Mouse (Mus musculus) limb, embryonic 10.5 days (tissue): Measurements from ENCODE around the gene Pemt. TPM values are rescaled to one million over a fixed set of nuclear protein-coding genes. Genes with fewer than 3 reads are reported as not detected.

ENCODE experiments used
- DNase-seq: peaks from one replicate; pipeline ENCODE4 v3.0.0-alpha.2; 2017; ENCODE audit warnings: low spot score
- H3K27ac ChIP-seq: fragments of 300-500 bp; sonication (generic); 2 replicates; pipeline ENCODE4 v1.5.1; 2016; ENCODE audit warnings: mild to moderate bottlenecking
- H3K27me3 ChIP-seq: fragments of 300-500 bp; sonication (generic); 2 replicates; pipeline ENCODE4 v1.6.1; 2016; ENCODE audit warnings: low read depth, mild to moderate bottlenecking; ENCODE audit not compliant: poor library complexity, severe bottlenecking
- H3K36me3 ChIP-seq: fragments of 300-500 bp; sonication (generic); 2 replicates; pipeline ENCODE4 v1.6.1; 2016; ENCODE audit warnings: mild to moderate bottlenecking, moderate library complexity
- H3K4me1 ChIP-seq: fragments of 300-500 bp; sonication (generic); 2 replicates; pipeline ENCODE4 v1.6.1; 2016
- H3K4me3 ChIP-seq: fragments of 300-500 bp; sonication (generic); 2 replicates; pipeline ENCODE4 v1.5.1; 2016; ENCODE audit warnings: mild to moderate bottlenecking, moderate library complexity
- H3K9me3 ChIP-seq: fragments of 300-500 bp; sonication (generic); replicated peaks from 2 replicates; pipeline ENCODE4 v1.6.1; 2016; ENCODE audit warnings: mild to moderate bottlenecking
- WGBS: fragments of 180-500 bp; shearing (Covaris S2); methylation state at CpG from one replicate; pipeline ENCODE4 v1.1.7; 2016; 5-methylcytosine and 5-hydroxymethylcytosine counted together
- polyA plus RNA-seq: library from polyadenylated mRNA; unstranded; fragments of >200 nt; fragmentation: Nextera tagmentation; extraction: Ambion mirVana; gene quantifications from 2 replicates; pipeline ENCODE4 v1.2.1, GENCODE M21; 2016

Gene Pemt
- polyA plus RNA-seq, 1 experiment from 2014 or later, result 5.3 TPM

DNA sequence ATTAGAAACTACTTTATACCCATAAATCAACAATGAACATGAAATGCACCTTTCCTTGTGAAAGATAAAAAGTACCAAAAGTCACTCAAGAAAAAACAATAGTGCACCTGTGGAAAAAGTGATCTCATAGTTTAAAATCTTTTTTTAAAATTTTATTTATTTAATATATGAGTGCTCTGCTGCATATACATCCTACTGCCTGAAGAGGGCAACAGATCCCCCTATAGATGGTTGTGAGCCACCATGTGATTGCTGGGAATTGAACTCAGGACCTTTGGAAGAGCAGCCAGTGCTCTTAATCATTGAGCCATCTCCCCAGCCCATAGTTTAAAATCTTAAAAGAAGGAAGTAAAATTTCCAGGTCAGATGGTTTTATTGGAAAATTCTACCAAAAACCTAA lies 4.0 kb downstream of the Pemt start:
- H3K27ac ChIP-seq, result no peak overlapping the region
- no peak overlapping the region for H3K4me3 ChIP-seq
- DNase-seq, result no peak
- no peaks in the 10 kb centered on the region for H3K9me3 ChIP-seq
- H3K4me1 ChIP-seq, result peaks cover 6% of the 10 kb centered on the region
- H3K27me3 ChIP-seq, result no peaks in the 10 kb centered on the region
- H3K36me3 ChIP-seq, result no peaks in the 10 kb centered on the region

DNA sequence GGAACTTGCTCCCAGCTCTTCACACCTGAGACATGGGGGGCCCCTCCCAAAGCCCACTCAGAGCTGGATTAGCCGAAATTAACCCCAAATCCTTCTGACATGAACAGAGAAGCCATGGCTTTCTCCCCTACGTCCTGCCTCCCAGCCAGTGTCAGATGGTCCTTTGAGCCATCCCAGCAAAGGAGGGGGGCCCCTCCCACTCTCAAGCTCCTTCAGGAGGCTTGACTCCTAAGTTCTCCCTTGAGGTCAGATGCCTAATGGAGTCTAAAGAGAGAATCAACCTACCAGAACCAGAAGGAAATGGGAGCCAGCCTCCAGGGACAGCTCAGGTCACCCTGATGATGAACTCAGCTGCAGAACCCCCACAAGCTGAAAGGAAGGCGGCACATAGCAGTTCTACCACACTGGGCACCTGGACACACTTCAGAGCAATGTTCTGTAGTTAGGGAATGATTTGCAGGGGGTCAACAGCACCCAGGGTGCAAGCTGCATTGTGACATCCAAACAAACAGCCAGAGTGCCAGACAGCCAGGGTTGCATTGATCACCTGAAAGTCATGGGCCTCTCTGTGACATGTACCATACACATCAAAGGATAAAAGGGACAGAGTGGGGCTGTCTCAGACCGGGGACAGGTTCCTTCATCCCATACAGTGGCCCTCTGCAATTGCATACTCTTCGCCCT lies 9.6 kb downstream of the Pemt start:
- Histone ChIP-seq H3K27me3 (no peaks in the 10 kb centered on the region), H3K36me3 (no peaks in the 10 kb centered on the region), H3K9me3 (no peaks in the 10 kb centered on the region), H3K4me1 (0 out of 2 replicates have a peak, but pooled peaks cover 8% of the 10 kb centered on the region), H3K4me3 (no peak overlapping the region), H3K27ac (no peak overlapping the region; the same call in 1 of the 2 replicates)
- WGBS, result 66% methylated on average over 5 of the region's 5 CpGs
- DNase-seq, result no peak

DNA sequence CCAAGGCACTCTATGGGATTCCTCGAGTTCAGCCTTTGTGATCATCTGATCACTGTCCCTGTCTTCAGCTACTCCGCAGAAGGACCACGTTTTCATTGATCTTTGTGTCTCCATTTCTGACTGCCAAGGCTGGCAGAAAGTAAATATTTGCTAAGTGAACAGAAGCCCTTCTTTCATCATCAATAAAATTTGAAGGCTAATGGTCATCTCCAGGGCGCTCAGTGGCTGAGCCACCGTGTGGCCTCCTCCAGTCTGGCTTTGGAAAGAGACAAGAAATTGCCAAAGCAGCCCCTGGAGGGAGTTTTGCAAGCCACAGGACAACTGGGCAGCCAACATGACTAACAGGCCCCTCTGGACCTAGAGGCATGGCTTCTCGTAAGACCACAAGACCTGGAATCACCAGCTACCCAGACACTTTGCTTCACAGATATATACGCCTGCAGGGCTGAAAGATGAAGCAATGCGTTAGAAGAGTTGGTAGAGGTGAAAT lies 11.3 kb downstream of the Pemt start:
- H3K4me3 ChIP-seq, result no peak overlapping the region
- peaks cover 14% of the 10 kb centered on the region for H3K4me1 ChIP-seq
- DNase-seq, result no peak
- no peaks in the 10 kb centered on the region for H3K36me3 ChIP-seq
- H3K9me3 ChIP-seq, result no peaks in the 10 kb centered on the region
- no peaks in the 10 kb centered on the region for H3K27me3 ChIP-seq
- WGBS, result 85% methylated on average over 8 of the region's 8 CpGs
- H3K27ac ChIP-seq, result no peak overlapping the region

DNA sequence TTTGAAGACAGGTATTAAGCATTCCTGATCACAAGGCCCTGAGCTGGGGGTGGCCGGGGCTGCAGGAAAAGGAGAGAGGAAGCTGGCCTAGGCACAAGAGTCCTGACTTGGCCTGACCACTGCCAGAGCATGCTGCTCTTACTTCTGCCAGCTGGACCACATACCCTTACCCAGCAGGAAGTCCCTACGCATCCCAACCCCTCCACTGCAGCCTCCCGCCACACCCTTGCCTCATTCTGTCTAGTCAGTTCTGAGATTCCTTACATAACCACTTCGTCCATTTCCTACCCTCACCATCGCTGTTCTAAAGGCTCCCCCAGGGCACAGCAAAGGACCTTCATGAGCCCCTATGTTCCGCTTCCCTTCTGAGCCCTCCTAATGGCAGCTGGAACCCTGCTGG lies 12.0 kb downstream of the Pemt start:
- peaks cover 15% of the 10 kb centered on the region for H3K4me1 ChIP-seq
- 68% methylated on average over 6 of the region's 6 CpGs for WGBS
- H3K4me3 ChIP-seq, result no peak overlapping the region
- no peaks in the 10 kb centered on the region for H3K36me3 ChIP-seq
- H3K27ac ChIP-seq, result no peak overlapping the region
- H3K27me3 ChIP-seq, result no peaks in the 10 kb centered on the region
- no peak for DNase-seq
- no peaks in the 10 kb centered on the region for H3K9me3 ChIP-seq

DNA sequence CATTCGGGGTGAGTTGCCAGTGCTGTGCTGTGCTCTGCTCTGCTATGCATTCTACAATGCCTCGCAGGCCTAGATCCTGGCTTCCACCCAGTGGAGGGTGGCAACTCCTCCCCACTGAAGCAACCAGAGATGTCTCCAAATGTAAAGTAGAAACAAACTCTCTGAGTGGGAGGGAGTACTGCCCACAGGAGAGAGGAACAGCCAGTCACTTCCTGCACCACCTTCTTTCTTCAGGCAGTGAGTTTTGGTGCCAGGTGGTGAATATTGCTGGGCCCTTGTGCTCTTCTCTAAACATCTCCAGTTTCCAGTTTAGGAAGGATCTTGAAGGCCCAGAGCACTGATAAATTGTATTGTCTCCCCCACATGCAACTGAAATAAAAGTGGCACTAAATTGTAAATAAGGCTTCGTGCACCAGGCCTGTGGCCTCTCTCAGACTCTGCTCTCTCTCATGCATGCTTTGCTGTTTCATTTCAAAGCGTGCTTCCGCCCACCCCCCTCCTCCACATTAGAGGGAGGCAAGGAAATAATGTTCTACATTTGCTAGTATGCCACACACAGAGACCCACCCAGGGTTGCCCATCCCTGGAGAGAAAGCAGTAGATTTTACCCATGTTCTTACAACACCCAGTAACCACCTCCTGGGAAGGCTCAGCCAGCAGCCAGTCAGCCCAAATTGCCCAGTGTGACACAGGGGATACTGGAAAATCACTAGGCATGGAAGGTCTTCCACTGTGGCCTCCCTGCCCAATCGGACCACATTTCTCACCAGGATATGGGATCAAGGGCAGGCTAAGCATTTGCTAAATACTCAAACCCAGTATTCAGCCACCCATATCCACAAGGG lies 13.5 kb downstream of the Pemt start:
- H3K36me3 ChIP-seq, result no peaks in the 10 kb centered on the region
- H3K27me3 ChIP-seq, result no peaks in the 10 kb centered on the region
- H3K4me1 ChIP-seq, result peaks cover 15% of the 10 kb centered on the region
- no peak overlapping the region for H3K27ac ChIP-seq
- DNase-seq, result no peak
- no peak overlapping the region for H3K4me3 ChIP-seq
- no peaks in the 10 kb centered on the region for H3K9me3 ChIP-seq
- 74% methylated on average over 6 of the region's 6 CpGs for WGBS

DNA sequence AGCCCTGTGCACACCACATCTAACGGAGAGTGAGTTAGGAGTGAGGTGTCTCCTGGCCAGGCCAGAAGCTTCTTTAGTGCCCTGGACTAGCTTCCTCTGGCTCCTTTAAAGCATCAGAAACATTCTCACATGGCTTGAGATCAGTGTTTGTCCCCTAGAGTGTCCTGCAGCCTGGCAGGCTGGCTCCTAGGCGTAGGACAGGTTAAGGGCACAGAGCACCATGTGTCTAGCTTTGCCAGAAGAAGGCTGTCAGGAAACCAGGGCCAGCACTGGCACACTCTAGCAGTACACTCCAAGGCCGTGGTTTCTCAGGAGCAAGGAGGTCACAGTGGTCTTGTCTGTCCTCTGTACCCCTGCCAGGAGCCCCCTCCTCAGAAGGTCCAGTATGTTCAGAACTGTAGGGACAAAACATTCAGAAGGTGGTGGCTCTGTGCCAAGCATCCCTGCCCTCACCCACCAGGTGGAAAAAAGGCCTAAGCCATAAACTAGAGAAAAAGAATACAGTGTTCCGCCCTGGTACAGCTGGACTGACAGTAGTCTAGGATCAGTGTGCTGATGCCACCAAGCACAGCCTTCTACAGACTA lies 15.4 kb downstream of the Pemt start:
- Histone ChIP-seq H3K36me3 (no peaks in the 10 kb centered on the region), H3K27me3 (0 out of 2 replicates have a peak, but pooled peaks cover 4% of the 10 kb centered on the region), H3K9me3 (no peaks in the 10 kb centered on the region), H3K4me1 (peaks cover 7% of the 10 kb centered on the region), H3K27ac (0 out of 2 replicates have a peak overlapping the region, but pooled peaks have one; percentile 4), H3K4me3 (no peak overlapping the region)
- 83% methylated on average over 4 of the region's 4 CpGs for WGBS
- no peak for DNase-seq

DNA sequence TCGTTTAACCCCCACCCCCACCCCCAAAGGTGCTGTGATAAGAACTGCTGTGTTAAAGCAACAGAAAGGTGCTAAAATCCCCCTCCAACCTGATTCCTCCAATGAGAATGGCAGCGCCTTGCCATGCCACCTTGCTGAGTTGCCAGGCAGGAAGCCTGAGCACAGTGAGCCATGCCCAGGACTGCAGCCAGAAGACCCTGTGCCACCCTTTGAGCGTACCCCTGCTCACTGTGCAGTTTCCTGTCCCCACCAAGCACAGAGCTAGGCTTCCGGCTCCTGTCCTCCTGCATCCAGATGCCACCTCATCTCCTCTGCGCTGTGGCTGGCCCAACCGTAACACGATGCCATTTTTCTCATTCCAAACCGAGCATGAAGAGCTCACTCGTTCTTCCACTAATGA lies 16.3 kb downstream of the Pemt start:
- H3K27me3 ChIP-seq, result 0 out of 2 replicates have a peak, but pooled peaks cover 4% of the 10 kb centered on the region
- peaks cover 7% of the 10 kb centered on the region for H3K4me1 ChIP-seq
- no peaks in the 10 kb centered on the region for H3K36me3 ChIP-seq
- 59% methylated on average over 9 of the region's 9 CpGs for WGBS
- peak overlapping the region; percentile 9; the same call in 1 of the 2 replicates for H3K27ac ChIP-seq
- DNase-seq, result no peak
- no peaks in the 10 kb centered on the region for H3K9me3 ChIP-seq
- no peak overlapping the region for H3K4me3 ChIP-seq

DNA sequence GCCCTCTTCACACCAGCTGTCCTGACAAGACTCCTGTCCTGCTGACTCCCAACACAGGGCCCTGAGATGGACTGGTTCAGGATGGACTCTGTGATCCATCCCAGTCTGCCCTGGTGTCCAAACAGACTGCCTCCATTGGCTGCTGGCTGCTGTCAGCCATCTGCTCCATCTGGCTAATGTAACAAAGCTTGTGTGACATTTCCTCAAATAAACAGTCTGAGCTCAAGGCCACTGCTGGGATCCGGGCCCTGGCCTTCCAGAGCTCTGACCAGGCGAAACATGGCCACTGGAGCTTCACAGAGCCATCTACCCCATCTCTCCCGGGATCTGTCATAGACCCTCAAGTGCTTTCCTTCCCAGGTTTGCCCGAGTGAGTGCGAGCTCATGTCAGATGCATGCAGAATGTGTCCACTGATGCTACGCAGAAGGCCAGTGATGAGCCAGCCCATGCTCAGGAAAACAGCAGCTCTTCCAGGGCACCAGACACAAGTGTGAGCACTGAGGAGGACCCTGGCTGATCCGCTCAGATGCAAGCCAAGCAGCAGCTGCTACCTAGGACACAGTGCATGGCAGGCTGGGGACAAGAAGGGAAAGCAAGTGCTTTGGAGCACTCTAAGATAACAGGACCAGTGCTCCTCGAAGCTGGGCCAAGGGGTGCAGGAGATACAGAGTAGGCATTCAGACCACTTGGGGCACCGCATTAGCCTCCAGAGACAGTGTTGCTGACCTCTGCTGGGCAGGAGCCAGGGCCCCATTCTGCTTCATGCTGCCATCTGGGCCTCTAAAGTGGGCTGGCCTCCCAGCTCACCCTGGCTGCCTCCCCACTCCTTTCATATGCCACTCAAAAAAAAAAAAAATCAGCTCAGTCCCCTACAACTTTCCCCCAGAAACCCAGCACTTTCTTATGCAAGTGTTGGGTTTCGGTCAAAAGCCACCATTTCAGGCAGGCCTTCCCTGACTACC lies 18.1 kb downstream of the Pemt start:
- WGBS, result 81% methylated on average over 10 of the region's 10 CpGs
- Histone ChIP-seq H3K27ac (no peak overlapping the region), H3K4me1 (peaks cover 7% of the 10 kb centered on the region), H3K9me3 (no peaks in the 10 kb centered on the region), H3K4me3 (no peak overlapping the region), H3K36me3 (no peaks in the 10 kb centered on the region), H3K27me3 (0 out of 2 replicates have a peak, but pooled peaks cover 4% of the 10 kb centered on the region)
- DNase-seq, result no peak

DNA sequence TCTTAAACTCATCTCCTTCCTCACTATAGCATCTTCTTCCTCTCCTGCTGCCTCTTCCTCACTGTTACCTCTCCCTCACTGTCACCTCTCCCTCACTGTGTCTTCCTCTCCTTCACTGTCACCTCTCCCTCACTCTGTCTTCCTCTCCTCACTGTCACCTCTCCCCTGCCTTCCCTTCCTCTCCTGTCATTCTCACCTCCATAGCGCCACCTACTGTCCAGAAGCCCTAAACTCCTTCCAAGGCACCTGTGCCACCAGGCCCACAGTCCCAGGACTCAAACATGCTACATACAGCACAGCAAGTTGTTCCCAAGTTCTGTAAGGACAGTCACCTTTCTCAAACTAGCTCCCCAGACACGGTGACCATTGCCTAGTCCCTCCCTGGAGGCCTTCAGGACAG lies 19.0 kb downstream of the Pemt start:
- peaks cover 13% of the 10 kb centered on the region for H3K4me1 ChIP-seq
- peak; percentile 83 for DNase-seq
- WGBS, result 4% methylated on average over 2 of the region's 2 CpGs
- no peak overlapping the region for H3K4me3 ChIP-seq
- H3K36me3 ChIP-seq, result no peaks in the 10 kb centered on the region
- no peaks in the 10 kb centered on the region for H3K9me3 ChIP-seq
- 0 out of 2 replicates have a peak, but pooled peaks cover 4% of the 10 kb centered on the region for H3K27me3 ChIP-seq
- H3K27ac ChIP-seq, result no peak overlapping the region

DNA sequence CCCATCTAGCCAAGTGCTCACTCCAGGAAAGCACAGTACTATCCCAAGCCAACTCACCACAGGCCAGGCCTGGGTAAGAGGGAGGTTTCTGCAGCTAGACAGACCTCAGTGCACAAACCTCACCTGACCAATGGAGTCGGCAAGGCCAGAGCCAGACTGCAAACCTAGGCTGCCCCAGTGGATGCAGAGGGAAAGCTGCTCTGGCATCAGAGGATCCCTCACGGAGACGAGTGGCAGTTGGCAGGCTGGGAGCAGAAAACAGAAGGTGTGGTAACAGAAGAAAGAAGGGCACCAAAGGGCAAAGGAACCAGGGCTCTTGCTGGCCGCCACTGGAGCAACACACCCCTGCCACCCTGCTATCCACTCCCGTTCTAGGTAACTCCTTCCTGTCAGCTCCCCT lies 20.1 kb downstream of the Pemt start:
- H3K4me1 ChIP-seq, result peaks cover 15% of the 10 kb centered on the region
- DNase-seq, result no peak
- 0 out of 2 replicates have a peak, but pooled peaks cover 4% of the 10 kb centered on the region for H3K27me3 ChIP-seq
- no peak overlapping the region for H3K27ac ChIP-seq
- WGBS, result 72% methylated on average over 5 of the region's 5 CpGs
- H3K9me3 ChIP-seq, result no peaks in the 10 kb centered on the region
- H3K36me3 ChIP-seq, result no peaks in the 10 kb centered on the region
- no peak overlapping the region for H3K4me3 ChIP-seq

DNA sequence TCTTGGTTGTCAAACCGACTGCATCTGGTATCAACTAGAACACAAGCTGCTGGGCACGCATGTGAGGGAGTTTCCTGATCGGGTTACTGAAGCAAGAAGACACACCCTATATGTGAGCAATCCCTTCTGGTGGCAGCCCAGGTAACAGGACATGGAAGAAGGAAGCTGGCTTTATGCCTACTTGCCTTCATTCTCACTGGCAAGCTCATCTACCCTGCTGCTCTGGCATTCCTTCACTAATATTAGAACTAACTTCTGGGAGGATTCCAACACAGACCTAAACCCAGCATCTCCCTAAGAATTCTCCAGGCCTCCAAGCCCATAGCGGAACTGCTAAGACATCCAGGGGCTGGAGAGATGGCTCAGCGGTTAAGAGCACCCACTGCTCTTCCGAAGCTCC lies 25.1 kb downstream of the Pemt start:
- Histone ChIP-seq H3K4me3 (no peak overlapping the region), H3K27ac (no peak overlapping the region), H3K27me3 (0 out of 2 replicates have a peak, but pooled peaks cover 4% of the 10 kb centered on the region), H3K9me3 (no peaks in the 10 kb centered on the region), H3K36me3 (no peaks in the 10 kb centered on the region), H3K4me1 (peaks cover 26% of the 10 kb centered on the region)
- WGBS, result 84% methylated on average over 6 of the region's 6 CpGs
- DNase-seq, result no peak

DNA sequence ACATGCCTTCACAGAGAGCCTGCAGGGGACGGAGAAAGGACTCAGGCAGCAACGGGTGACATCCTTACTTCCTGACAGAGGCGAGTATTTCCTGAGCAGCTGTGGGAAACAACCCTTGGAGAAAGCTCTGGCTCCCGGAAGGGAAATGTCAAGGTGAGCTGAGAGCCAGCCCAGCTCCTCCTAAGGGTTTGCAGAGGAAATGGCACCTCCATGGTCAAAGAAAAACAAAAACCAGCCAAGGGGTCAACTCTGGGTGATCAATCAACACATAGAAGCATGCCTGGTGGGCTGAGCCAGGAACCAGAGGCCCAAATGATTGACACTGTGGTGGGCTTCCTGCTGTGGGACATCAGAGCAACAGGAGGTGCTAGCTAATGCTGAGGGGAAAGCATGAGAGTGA lies 29.6 kb downstream of the Pemt start:
- WGBS, result 28% methylated on average over 4 of the region's 4 CpGs
- peak overlapping the region; percentile 39 for H3K27ac ChIP-seq
- no peak for DNase-seq

More for the DNA sequence above, 29.6 kb downstream of the Pemt start:
- no peaks in the 10 kb centered on the region for H3K36me3 ChIP-seq
- no peaks in the 10 kb centered on the region for H3K27me3 ChIP-seq
- H3K4me3 ChIP-seq, result no peak overlapping the region
- no peaks in the 10 kb centered on the region for H3K9me3 ChIP-seq
- peaks cover 26% of the 10 kb centered on the region for H3K4me1 ChIP-seq
